Mouse (Mus musculus): ENCODE measurements at regions not wholly inside any gene's neighbourhood (a gene's known extent, or its start where the extent isn't known, plus 50 kb on each side); places are given as distances from the start of the nearest gene placed in this dataset.

DNA sequence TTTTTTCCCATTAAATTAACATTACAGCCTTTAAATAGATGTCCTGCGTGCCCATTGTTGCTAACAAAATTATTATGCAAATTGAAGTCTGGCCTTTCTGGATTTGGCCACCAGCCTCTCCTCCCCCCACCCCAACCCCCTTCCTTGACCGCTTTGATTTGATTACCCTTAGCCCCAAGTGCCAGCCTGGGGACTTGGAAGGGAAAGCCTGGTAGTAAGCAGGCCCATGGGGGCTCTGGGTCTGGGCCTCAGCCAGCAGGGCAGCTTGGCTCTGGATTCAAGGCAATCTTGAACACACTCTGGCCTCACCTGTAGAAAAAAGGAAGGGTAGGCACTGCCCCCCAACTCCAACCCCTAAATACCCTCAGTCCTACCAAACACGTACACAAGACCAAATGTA lies 100.2 kb downstream of the 2410131K14Rik start:
- no peak for TF ChIP-seq GATA1 (IDR thresholded peaks at IDR 0.05; ENCODE audit: low read length)
- TF ChIP-seq TAL1 (IDR thresholded peaks at IDR 0.05; ENCODE audit: low read length): no peak

Data from erythroblast, embryonic 14.5 days (primary cell).